Mouse (Mus musculus) megakaryocyte, embryonic 14.5 days (primary cell): ENCODE measurements around the gene Wdr6.

Experiments used
- FLI1 ChIP-seq: IDR thresholded peaks from 2 replicates; pipeline ENCODE4 v1.6.1; 2012; ENCODE audit warnings: low read length, inconsistent platforms, mixed read lengths
- GATA1 ChIP-seq: IDR thresholded peaks from 3 replicates; pipeline ENCODE4 v1.6.1; 2012; ENCODE audit warnings: mixed read lengths, low read length, inconsistent platforms, borderline replicate concordance

DNA sequence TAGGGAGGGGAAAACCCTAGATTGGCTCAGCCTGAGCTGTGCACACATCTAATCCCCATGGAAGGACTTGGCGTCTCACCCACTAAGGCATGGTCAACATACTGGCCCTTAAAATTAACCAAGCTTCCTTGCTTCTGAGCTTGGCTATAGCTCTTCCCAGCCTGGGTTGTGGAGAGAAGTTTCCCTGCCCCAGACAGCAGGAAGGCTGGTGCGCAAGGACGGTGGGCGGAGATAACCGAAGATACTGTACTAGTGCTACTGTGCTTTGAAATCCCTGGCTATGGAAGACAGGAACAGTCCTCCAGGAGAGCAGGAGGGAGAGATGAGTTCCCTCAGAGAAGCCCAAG, 778 bp upstream of the Wdr6 start:
- no peak for TF ChIP-seq GATA1
- no peak for TF ChIP-seq FLI1
